Mouse (Mus musculus) embryonic facial prominence, embryonic 14.5 days (tissue): ENCODE measurements around the gene Lgi4. TPM values are rescaled to one million over a fixed set of nuclear protein-coding genes. Genes with fewer than 3 reads are reported as not detected.

ENCODE experiments used
- ATAC-seq: fragments of 200-750 bp; cut with Nextera tagmentation; 2 replicates; pipeline ENCODE4 v1.8.0; 2017; ENCODE audit warnings: low read depth, moderate number of reproducible peaks, moderate TSS enrichment
- DNase-seq: peaks from one replicate; pipeline ENCODE4 v3.0.0-alpha.2; 2015; ENCODE audit warnings: low spot score
- H3K27ac ChIP-seq: fragments of 300-500 bp; sonication (generic); replicated peaks from 2 replicates; pipeline ENCODE4 v1.5.1; 2014; ENCODE audit warnings: low read depth, mild to moderate bottlenecking, low read length, moderate library complexity
- H3K27me3 ChIP-seq: fragments of 300-500 bp; sonication (generic); replicated peaks from 2 replicates; pipeline ENCODE4 v1.6.1; 2014; ENCODE audit warnings: low read length; ENCODE audit not compliant: control insufficient read depth, insufficient read depth
- H3K36me3 ChIP-seq: fragments of 300-500 bp; sonication (generic); 2 replicates; pipeline ENCODE4 v1.6.1; 2014; ENCODE audit warnings: low read length, mixed read lengths; ENCODE audit not compliant: control insufficient read depth, insufficient read depth
- H3K4me1 ChIP-seq: fragments of 300-500 bp; sonication (generic); 2 replicates; pipeline ENCODE4 v1.6.1; 2014; ENCODE audit warnings: antibody characterized with exemption, low read length; ENCODE audit not compliant: control insufficient read depth, insufficient read depth
- H3K4me2 ChIP-seq: fragments of 300-500 bp; sonication (generic); 2 replicates; pipeline ENCODE4 v1.6.1; 2014; ENCODE audit warnings: low read depth, mild to moderate bottlenecking, low read length, moderate library complexity, mixed read lengths
- H3K4me3 ChIP-seq: fragments of 300-500 bp; sonication (generic); 2 replicates; pipeline ENCODE4 v1.5.1; 2014; ENCODE audit warnings: low read depth, mild to moderate bottlenecking, low read length
- H3K9ac ChIP-seq: fragments of 300-500 bp; sonication (generic); 2 replicates; pipeline ENCODE4 v1.6.1; 2014; ENCODE audit warnings: low read depth, mild to moderate bottlenecking, low read length, moderate library complexity, mixed read lengths
- H3K9me3 ChIP-seq: fragments of 300-500 bp; sonication (generic); 2 replicates; pipeline ENCODE4 v1.6.1; 2016; ENCODE audit warnings: low read length; ENCODE audit not compliant: control insufficient read depth
- WGBS: fragments of 180-500 bp; shearing (Covaris S2); extraction: QIAGEN DNeasy Blood & Tissue Kit; methylation state at CpG from one replicate; pipeline ENCODE4 v1.1.7; 2014; 5-methylcytosine and 5-hydroxymethylcytosine counted together
- polyA plus RNA-seq: library from polyadenylated mRNA; unstranded; fragments of >200 nt; fragmentation: Nextera tagmentation; extraction: Ambion mirVana; gene quantifications from 2 replicates; pipeline ENCODE4 v1.2.1, GENCODE M21; 2014

Lgi4 gene
- polyA plus RNA-seq, 1 experiment from 2014 or later = 0.86 TPM

GRCm38 (mm10) chr7:31076492-31076891 lies 17.4 kb downstream of the Lgi4 start, which contains the start of gene Fxyd3:
Fxyd3 (minus strand) TSS chr7:31076704.
- peak within 1 kb of the TSS; percentile 52 for H3K27ac ChIP-seq
- no peaks in the 10 kb centered on the region for H3K36me3 ChIP-seq
- H3K4me3 ChIP-seq = peak within 1 kb of the TSS; percentile 4; the same call in 1 of the 2 replicates
- H3K4me1 ChIP-seq = peaks cover 8% of the 10 kb centered on the region; the same call in 1 of the 2 replicates
- H3K4me2 ChIP-seq = peak within 1 kb of the TSS; percentile 25
- no peaks in the 10 kb centered on the region for H3K27me3 ChIP-seq
- peak; percentile 60; the same call in 1 of the 2 replicates for ATAC-seq
- whole genome bisulfite sequencing = 30% methylated on average over 5 of the region's 5 CpGs
- no peaks in the 10 kb centered on the region for H3K9me3 ChIP-seq
- DNase-seq = peak; percentile 65
- 0 out of 2 replicates have a peak within 1 kb of the TSS, but pooled peaks have one; percentile 3 for H3K9ac ChIP-seq

GRCm38 (mm10) chr7:31077470-31077869 lies 18.3 kb downstream of the Lgi4 start:
- H3K4me1 ChIP-seq = peaks cover 8% of the 10 kb centered on the region; the same call in 1 of the 2 replicates
- no peak overlapping the region for H3K4me2 ChIP-seq
- H3K36me3 ChIP-seq = no peaks in the 10 kb centered on the region
- H3K27ac ChIP-seq = peak overlapping the region; percentile 52
- 15% methylated on average over 6 of the region's 6 CpGs for WGBS
- H3K27me3 ChIP-seq = no peaks in the 10 kb centered on the region
- H3K4me3 ChIP-seq = no peak overlapping the region
- peak; percentile 58; the same call in 1 of the 2 replicates for ATAC-seq
- no peaks in the 10 kb centered on the region for H3K9me3 ChIP-seq
- DNase-seq = peak; percentile 54
- H3K9ac ChIP-seq = no peak overlapping the region

GRCm38 (mm10) chr7:31077885-31078445 lies 18.8 kb downstream of the Lgi4 start:
- Histone ChIP-seq H3K4me2 (no peak overlapping the region), H3K9ac (no peak overlapping the region), H3K4me1 (peaks cover 8% of the 10 kb centered on the region; the same call in 1 of the 2 replicates), H3K27me3 (no peaks in the 10 kb centered on the region), H3K9me3 (no peaks in the 10 kb centered on the region), H3K36me3 (no peaks in the 10 kb centered on the region), H3K27ac (peak overlapping the region; percentile 4; the same call in 1 of the 2 replicates), H3K4me3 (no peak overlapping the region)
- WGBS = 38% methylated on average over 5 of the region's 5 CpGs
- peak; percentile 89 for DNase-seq
- peak; percentile 38; the same call in 1 of the 2 replicates for ATAC-seq

GRCm38 (mm10) chr7:31079670-31080069 lies 20.5 kb downstream of the Lgi4 start:
- Histone ChIP-seq H3K4me3 (no peak overlapping the region), H3K27me3 (no peaks in the 10 kb centered on the region), H3K9me3 (no peaks in the 10 kb centered on the region), H3K36me3 (no peaks in the 10 kb centered on the region), H3K27ac (no peak overlapping the region), H3K4me2 (no peak overlapping the region), H3K4me1 (peaks cover 18% of the 10 kb centered on the region), H3K9ac (no peak overlapping the region)
- DNase-seq = no peak
- WGBS = 86% methylated on average over 8 of the region's 8 CpGs
- ATAC-seq = no peak

- no peak overlapping the region for H3K9ac ChIP-seq
- no peaks in the 10 kb centered on the region for H3K27me3 ChIP-seq
- ATAC-seq (no peak), DNase-seq (no peak)
- no peaks in the 10 kb centered on the region for H3K9me3 ChIP-seq
- H3K36me3 ChIP-seq = no peaks in the 10 kb centered on the region
- no peak overlapping the region for H3K4me2 ChIP-seq
- WGBS = 25% methylated on average over 3 of the region's 3 CpGs
- no peak overlapping the region for H3K27ac ChIP-seq
- H3K4me1 ChIP-seq = peaks cover 23% of the 10 kb centered on the region
- no peak overlapping the region for H3K4me3 ChIP-seq
Measured at GRCm38 (mm10) chr7:31080611-31081010, 21.5 kb downstream of the Lgi4 start.

GRCm38 (mm10) chr7:31081106-31081505 lies 22.0 kb downstream of the Lgi4 start:
- H3K4me3 ChIP-seq = no peak overlapping the region
- no peaks in the 10 kb centered on the region for H3K9me3 ChIP-seq
- ATAC-seq (no peak), DNase-seq (no peak)
- no peak overlapping the region for H3K9ac ChIP-seq
- no peaks in the 10 kb centered on the region for H3K36me3 ChIP-seq
- peaks cover 23% of the 10 kb centered on the region for H3K4me1 ChIP-seq
- H3K4me2 ChIP-seq = no peak overlapping the region
- 24% methylated on average over 1 of the region's 1 CpGs for WGBS
- no peaks in the 10 kb centered on the region for H3K27me3 ChIP-seq
- H3K27ac ChIP-seq = no peak overlapping the region

- DNase-seq = no peak
- Histone ChIP-seq H3K36me3 (no peaks in the 10 kb centered on the region), H3K4me3 (no peak overlapping the region), H3K9me3 (no peaks in the 10 kb centered on the region), H3K9ac (no peak overlapping the region), H3K27ac (no peak overlapping the region), H3K4me2 (no peak overlapping the region), H3K27me3 (no peaks in the 10 kb centered on the region), H3K4me1 (peaks cover 19% of the 10 kb centered on the region)
- ATAC-seq = no peak
Measured at GRCm38 (mm10) chr7:31082106-31082505, 23.0 kb downstream of the Lgi4 start.

GRCm38 (mm10) chr7:31082831-31083588 lies 23.9 kb downstream of the Lgi4 start:
- WGBS = 42% methylated on average over 14 of the region's 14 CpGs
- Histone ChIP-seq H3K27ac (peak overlapping the region; percentile 68), H3K9ac (0 out of 2 replicates have a peak overlapping the region, but pooled peaks have one; percentile 5), H3K27me3 (no peaks in the 10 kb centered on the region), H3K9me3 (no peaks in the 10 kb centered on the region), H3K36me3 (no peaks in the 10 kb centered on the region), H3K4me1 (peaks cover 15% of the 10 kb centered on the region), H3K4me2 (no peak overlapping the region), H3K4me3 (no peak overlapping the region)
- DNase-seq (no peak), ATAC-seq (peak; percentile 34; the same call in 1 of the 2 replicates)
